Mouse (Mus musculus) kidney, postnatal 10 days (tissue): ENCODE measurements around the gene Ttll6.
A peak's percentile ranks its signal among the peaks of the same experiment; 100 is the strongest.

Experiments used
- DNase-seq: peaks from one replicate; pipeline ENCODE4 v3.0.0; 2021; ENCODE audit warnings: mixed read lengths

The Ttll6 gene

GRCm38 (mm10) chr11:96195769-96196280 lies 62.2 kb downstream of the Ttll6 start:
- DNase-seq: no peak

GRCm38 (mm10) chr11:96198642-96199041 lies 65.1 kb downstream of the Ttll6 start:
- DNase-seq: peak; percentile 68

GRCm38 (mm10) chr11:96199181-96200086 lies 65.8 kb downstream of the Ttll6 start:
- peak; percentile 8 for DNase-seq

GRCm38 (mm10) chr11:96200183-96200655 lies 66.6 kb downstream of the Ttll6 start:
- DNase-seq: peak; percentile 11

- DNase-seq: no peak
These were observed 68.2 kb downstream of the Ttll6 start for GRCm38 (mm10) chr11:96201741-96202140.

GRCm38 (mm10) chr11:96202401-96203081 lies 69.0 kb downstream of the Ttll6 start:
- DNase-seq: peak; percentile 9

- peak; percentile 31 for DNase-seq
These were observed 69.7 kb downstream of the Ttll6 start for GRCm38 (mm10) chr11:96203182-96203788.

GRCm38 (mm10) chr11:96203789-96204186 lies 70.2 kb downstream of the Ttll6 start:
- DNase-seq: peak; percentile 29

- no peak for DNase-seq
These were observed 70.8 kb downstream of the Ttll6 start for GRCm38 (mm10) chr11:96204351-96204750.

- no peak for DNase-seq
These were observed 72.0 kb downstream of the Ttll6 start for GRCm38 (mm10) chr11:96205426-96206131.
